Mouse (Mus musculus) lung, embryonic 14.5 days (tissue): ENCODE data around the gene Grin3a. TPM values are rescaled to one million over a fixed set of nuclear protein-coding genes. Genes with fewer than 3 reads are reported as not detected.

Experiments
- ATAC-seq: fragments of 200-750 bp; cut with Nextera tagmentation; 2 replicates; pipeline ENCODE4 v1.8.0; 2017; ENCODE audit warnings: mild to moderate bottlenecking, moderate TSS enrichment, moderate library complexity; ENCODE audit not compliant: insufficient read depth
- DNase-seq: peaks from one replicate; pipeline ENCODE4 v3.0.0-alpha.2; 2015
- H3K27ac ChIP-seq: fragments of 300-500 bp; sonication (generic); 2 replicates; pipeline ENCODE4 v1.5.1; 2014; ENCODE audit warnings: low read depth, mild to moderate bottlenecking, moderate library complexity
- H3K27me3 ChIP-seq: fragments of 300-500 bp; sonication (generic); 2 replicates; pipeline ENCODE4 v1.6.1; 2014; ENCODE audit warnings: low read length, control low read depth; ENCODE audit not compliant: insufficient read depth
- H3K36me3 ChIP-seq: fragments of 300-500 bp; sonication (generic); 2 replicates; pipeline ENCODE4 v1.6.1; 2014; ENCODE audit warnings: control low read depth; ENCODE audit not compliant: insufficient read depth
- H3K4me1 ChIP-seq: fragments of 300-500 bp; sonication (generic); 2 replicates; pipeline ENCODE4 v1.6.1; 2014; ENCODE audit warnings: antibody characterized with exemption, control low read depth; ENCODE audit not compliant: insufficient read depth
- H3K4me2 ChIP-seq: fragments of 300-500 bp; sonication (generic); 2 replicates; pipeline ENCODE4 v1.6.1; 2014; ENCODE audit warnings: mild to moderate bottlenecking
- H3K4me3 ChIP-seq: fragments of 300-500 bp; sonication (generic); 2 replicates; pipeline ENCODE4 v1.5.1; 2014; ENCODE audit warnings: low read depth, low read length
- H3K9ac ChIP-seq: fragments of 300-500 bp; sonication (generic); 2 replicates; pipeline ENCODE4 v1.6.1; 2014
- H3K9me3 ChIP-seq: fragments of 300-500 bp; sonication (generic); 2 replicates; pipeline ENCODE4 v1.6.1; 2016; ENCODE audit warnings: low read depth, low read length, control low read depth
- CTCF ChIP-seq: IDR thresholded peaks from 2 replicates; pipeline ENCODE4 v1.5.1; 2016; ENCODE audit warnings: antibody characterized with exemption, low read depth
- WGBS: fragments of 180-500 bp; shearing (Covaris S2); extraction: QIAGEN DNeasy Blood & Tissue Kit; methylation state at CpG from one replicate; pipeline ENCODE4 v1.1.7; 2014; 5-methylcytosine and 5-hydroxymethylcytosine counted together
- polyA plus RNA-seq: library from polyadenylated mRNA; unstranded; fragments of >200 nt; fragmentation: Nextera tagmentation; extraction: Ambion mirVana; gene quantifications from 2 replicates; pipeline ENCODE4 v1.2.1, GENCODE M21; 2014

Grin3a gene
- polyA plus RNA-seq, 1 experiment from 2014 or later: 0.45 TPM

DNA sequence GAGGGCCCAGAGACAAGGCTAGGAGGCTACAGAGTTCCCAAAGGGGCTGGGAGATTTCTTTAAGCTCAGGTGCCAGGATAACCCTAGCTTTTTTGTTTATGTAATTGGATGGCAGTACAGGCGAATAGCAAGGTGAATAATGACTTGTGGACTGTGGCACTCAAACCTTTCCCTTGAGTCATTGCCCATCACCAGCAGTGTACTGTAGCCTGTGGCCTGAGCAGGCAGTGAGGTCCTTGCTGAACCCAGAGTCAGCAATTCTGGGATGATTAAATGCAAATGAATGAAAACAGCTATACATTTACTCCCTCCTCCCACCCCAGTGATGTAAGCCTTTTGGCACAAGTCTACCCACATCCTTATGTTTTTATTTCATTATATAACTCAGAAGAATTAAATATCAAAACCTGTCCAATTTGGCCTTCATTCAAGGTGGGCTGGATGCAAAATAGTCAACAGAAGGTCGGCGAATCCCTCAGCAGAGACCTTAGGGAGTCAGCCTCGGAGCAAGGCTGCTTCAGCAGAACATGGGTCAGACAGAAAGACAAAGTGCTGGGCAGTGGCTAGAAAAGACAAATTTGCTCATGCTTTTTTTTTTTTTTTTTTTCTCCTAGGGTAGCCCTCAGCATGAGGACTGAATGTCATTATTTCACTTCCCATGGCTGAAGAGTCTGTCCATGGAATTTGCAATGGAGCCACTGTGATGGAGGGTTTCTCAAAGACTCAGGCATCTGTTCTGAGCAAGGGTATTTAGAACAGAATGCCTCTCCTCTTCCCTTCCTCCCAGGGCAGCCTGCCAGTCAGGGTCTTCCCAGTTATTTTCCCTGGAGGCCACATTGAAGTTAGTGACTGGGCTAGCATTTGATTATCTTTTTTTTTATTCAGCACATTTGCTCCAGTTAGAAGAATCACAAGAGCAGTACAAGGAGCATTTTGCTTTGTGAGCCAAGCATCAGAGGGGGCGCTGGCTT is 104.5 kb downstream of the Grin3a start:
- Histone ChIP-seq H3K9me3 (no peaks in the 10 kb centered on the region), H3K27ac (no peak overlapping the region), H3K4me2 (no peak overlapping the region), H3K4me1 (no peaks in the 10 kb centered on the region), H3K9ac (no peak overlapping the region), H3K27me3 (no peaks in the 10 kb centered on the region), H3K4me3 (no peak overlapping the region), H3K36me3 (no peaks in the 10 kb centered on the region)
- no peak for ATAC-seq
- WGBS: 74% methylated on average over 5 of the region's 5 CpGs
- TF ChIP-seq CTCF: no peak
- no peak for DNase-seq

DNA sequence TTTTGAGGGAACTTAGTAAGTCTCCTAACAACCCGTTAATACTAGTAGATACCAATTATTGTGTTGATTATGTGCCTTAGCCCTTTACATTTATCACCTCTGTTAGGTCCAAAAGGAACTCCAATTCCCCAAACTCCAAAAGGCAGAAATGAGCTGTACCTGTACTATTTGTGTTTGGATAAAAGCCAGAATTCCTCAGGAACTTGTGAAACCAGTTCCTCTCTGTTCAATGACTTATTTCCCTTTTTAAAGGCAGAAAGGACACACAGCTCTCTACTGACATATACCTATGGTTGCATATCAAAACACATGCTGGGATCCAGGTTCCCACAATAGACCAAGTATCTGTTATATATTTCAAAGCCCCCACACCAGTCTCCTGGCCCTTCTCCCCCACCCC is 106.0 kb downstream of the Grin3a start:
- no peaks in the 10 kb centered on the region for H3K36me3 ChIP-seq
- no peak overlapping the region for H3K4me3 ChIP-seq
- no peak overlapping the region for H3K9ac ChIP-seq
- no peak; the same call in 1 of the 2 replicates for ATAC-seq
- H3K27ac ChIP-seq: no peak overlapping the region
- 70% methylated on average over 1 of the region's 1 CpGs for WGBS
- no peaks in the 10 kb centered on the region for H3K9me3 ChIP-seq
- peak; percentile 59 for DNase-seq
- H3K4me2 ChIP-seq: no peak overlapping the region
- no peaks in the 10 kb centered on the region for H3K4me1 ChIP-seq
- no peaks in the 10 kb centered on the region for H3K27me3 ChIP-seq
- no peak for TF ChIP-seq CTCF

DNA sequence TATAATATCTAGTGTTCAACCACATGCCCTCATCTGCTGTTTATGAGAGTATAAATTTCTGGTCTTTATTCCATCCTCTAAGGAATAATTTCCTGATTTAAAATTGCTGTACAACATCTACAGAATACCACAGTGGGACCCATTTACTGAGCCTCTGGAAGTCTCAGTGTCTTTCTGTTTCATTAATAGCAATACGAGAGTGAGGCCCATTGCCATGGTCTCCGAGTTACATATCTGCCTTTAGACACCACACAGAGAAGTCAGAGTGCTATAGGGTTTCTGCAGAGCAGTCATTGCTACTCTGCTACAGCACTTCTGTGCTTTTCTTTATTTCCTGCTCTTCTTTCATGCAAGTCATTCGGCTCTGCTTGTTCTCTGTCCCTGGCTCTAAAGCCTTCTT is 116.2 kb downstream of the Grin3a start:
- no peak for ATAC-seq
- H3K27ac ChIP-seq: no peak overlapping the region

DNA sequence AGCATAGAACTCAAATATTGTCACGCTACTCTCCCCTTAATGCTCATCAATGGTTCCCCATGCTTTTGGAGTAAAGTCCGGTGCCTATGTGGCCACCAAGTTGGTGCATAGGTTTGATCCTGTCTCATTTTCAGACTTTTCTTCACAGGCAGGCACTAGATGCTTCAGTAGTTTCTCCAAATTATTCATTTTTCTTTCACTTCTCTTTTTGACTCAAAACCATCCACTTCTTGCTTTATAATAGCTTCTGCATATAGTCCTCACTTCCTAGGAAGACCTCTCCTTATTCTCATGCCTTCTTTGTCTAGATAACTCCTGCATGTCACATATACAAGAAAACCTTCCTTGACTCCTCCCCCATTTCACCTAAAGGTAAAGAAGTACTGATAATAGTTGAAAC is 121.6 kb downstream of the Grin3a start:
- H3K27me3 ChIP-seq: no peaks in the 10 kb centered on the region
- WGBS: 93% methylated on average over 2 of the region's 2 CpGs
- H3K4me1 ChIP-seq: no peaks in the 10 kb centered on the region
- ATAC-seq (no peak), DNase-seq (no peak)
- H3K9ac ChIP-seq: no peak overlapping the region
- H3K9me3 ChIP-seq: no peaks in the 10 kb centered on the region
- no peak overlapping the region for H3K4me2 ChIP-seq
- no peaks in the 10 kb centered on the region for H3K36me3 ChIP-seq
- TF ChIP-seq CTCF: no peak
- no peak overlapping the region for H3K4me3 ChIP-seq
- H3K27ac ChIP-seq: no peak overlapping the region

More for the DNA sequence above, 116.2 kb downstream of the Grin3a start:
- no peaks in the 10 kb centered on the region for H3K4me1 ChIP-seq
- no peak for TF ChIP-seq CTCF
- no peak for DNase-seq
- H3K27me3 ChIP-seq: no peaks in the 10 kb centered on the region
- WGBS: 72% methylated on average over 3 of the region's 3 CpGs
- H3K4me2 ChIP-seq: no peak overlapping the region
- no peak overlapping the region for H3K4me3 ChIP-seq
- H3K9me3 ChIP-seq: no peaks in the 10 kb centered on the region
- H3K9ac ChIP-seq: no peak overlapping the region
- no peaks in the 10 kb centered on the region for H3K36me3 ChIP-seq

DNA sequence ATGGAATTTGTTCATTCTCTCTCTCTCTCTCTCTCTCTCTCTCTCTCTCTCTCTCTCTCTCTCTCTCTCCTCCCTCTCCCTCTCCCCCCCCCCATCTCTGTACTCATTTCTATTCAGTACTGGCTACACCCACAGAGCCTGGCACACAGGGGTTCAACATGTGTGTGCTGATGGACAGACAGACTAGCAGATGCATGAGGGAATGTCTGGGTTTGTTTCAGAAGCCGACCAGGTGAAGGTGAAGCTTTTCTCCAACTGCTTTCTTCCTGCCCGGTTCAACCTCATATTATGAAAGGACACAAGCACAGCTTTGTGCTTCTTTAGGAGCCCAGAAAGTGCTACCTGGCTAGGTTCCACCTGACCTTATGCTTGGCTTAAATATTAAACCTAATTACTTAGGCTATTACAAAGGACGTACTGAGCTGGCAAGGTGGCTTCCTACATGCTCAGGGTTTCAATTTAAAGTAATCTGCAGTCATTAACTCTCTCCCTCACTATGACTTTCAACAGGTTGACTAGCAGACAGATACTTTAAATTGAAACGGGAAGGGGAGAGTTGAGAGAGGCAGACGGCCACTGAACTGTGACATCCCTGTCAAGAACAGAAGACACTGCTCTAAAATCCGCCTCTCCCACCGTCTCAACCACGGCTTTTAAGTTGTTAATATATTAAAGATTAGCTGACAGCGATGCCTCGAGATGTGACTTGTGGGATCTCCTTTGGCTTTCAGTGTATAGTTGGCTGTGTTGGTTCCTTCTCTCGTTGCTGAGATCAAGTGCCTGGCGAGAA is 153.9 kb downstream of the Grin3a start:
- H3K36me3 ChIP-seq: no peaks in the 10 kb centered on the region
- TF ChIP-seq CTCF: no peak
- H3K9me3 ChIP-seq: no peaks in the 10 kb centered on the region
- H3K9ac ChIP-seq: no peak overlapping the region
- H3K4me2 ChIP-seq: no peak overlapping the region
- H3K4me3 ChIP-seq: no peak overlapping the region
- H3K4me1 ChIP-seq: no peaks in the 10 kb centered on the region
- H3K27ac ChIP-seq: no peak overlapping the region
- H3K27me3 ChIP-seq: no peaks in the 10 kb centered on the region
- 33% methylated on average over 12 of the region's 12 CpGs for WGBS
- ATAC-seq (peak; percentile 33; the same call in 1 of the 2 replicates), DNase-seq (peak; percentile 48)

DNA sequence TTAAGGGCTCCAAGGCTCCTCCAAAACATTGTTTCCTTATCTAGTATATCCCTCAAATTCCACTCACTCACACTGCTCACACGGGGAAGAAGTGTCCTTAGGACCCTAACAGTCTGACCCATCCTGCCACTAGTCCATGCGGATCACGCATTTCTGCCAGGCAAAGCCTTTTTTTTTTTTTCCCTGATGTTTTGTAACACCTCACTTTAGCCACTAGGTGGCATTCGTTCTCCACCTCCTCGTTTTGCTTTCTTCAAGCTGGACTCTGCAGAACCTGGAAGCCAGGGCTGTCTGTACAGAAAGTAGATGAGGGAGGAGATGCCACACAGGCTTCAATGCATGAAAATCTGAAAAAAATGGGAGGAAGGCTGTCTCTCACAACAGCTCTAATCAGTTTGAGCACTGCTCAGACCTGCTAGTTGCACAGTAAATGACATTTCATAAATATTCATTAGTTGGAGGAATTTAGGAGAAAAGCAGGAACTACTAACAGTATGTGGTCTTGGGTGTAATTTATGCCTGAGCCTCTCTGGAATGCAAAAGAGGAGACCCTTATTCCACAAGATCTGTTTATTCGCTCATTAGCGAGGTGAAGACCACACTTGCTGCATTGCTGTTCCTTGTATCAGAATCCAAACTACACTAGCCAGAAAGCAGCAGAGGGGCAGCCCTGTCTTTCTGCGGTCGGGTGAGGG is 156.8 kb downstream of the Grin3a start:
- ATAC-seq (peak; percentile 62; the same call in 1 of the 2 replicates), DNase-seq (peak; percentile 85)
- H3K9ac ChIP-seq: no peak overlapping the region
- TF ChIP-seq CTCF: peak; percentile 85
- no peak overlapping the region for H3K4me2 ChIP-seq
- WGBS: 23% methylated on average over 9 of the region's 9 CpGs
- no peaks in the 10 kb centered on the region for H3K9me3 ChIP-seq
- no peak overlapping the region for H3K4me3 ChIP-seq
- no peaks in the 10 kb centered on the region for H3K36me3 ChIP-seq
- no peaks in the 10 kb centered on the region for H3K4me1 ChIP-seq
- no peaks in the 10 kb centered on the region for H3K27me3 ChIP-seq
- no peak overlapping the region for H3K27ac ChIP-seq
